Mouse (Mus musculus) kidney, postnatal 10 days (tissue): Measurements from ENCODE around the gene Stk39.

ENCODE experiments used
- DNase-seq: peaks from one replicate; pipeline ENCODE4 v3.0.0; 2021; ENCODE audit warnings: mixed read lengths

Stk39 gene

DNA sequence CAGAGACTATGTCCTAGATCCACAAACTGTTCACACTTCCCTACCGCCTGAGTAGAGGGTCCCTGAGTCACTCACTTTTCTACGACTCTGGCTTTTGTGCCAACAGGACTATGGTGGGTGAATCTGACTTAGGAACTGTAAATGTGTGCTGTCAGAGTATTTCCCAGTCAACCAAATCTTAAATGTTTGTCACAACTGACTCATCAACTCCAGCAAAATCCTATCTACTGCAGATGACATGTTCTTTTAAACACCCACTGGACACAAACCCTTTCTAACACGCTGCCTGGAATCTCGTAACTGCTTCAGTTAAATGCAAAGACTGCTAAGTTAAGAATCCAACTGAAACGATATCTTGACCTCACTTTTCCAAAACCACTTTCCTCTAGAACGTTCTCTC, 135.2 kb downstream of the Stk39 start:
- no peak for DNase-seq

DNA sequence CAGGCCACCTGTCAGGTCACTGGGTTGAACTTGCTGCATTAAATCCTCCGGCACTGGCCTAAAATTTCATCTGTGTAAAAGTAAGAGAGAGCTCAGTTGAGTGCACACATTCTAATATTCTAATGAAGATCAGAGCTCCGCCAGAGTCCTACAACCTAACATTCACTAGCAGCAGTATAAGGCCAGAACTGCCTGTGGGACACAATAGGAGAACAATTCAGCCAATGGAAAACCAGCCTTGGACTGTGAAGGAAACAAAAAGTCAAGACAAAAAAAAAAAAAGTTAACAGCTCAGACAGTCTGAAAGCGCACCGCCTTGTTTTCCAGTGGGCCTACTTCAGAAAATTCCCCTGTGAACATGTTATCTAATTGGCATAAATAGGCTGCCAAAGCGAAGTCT, 137.1 kb downstream of the Stk39 start:
- no peak for DNase-seq

DNA sequence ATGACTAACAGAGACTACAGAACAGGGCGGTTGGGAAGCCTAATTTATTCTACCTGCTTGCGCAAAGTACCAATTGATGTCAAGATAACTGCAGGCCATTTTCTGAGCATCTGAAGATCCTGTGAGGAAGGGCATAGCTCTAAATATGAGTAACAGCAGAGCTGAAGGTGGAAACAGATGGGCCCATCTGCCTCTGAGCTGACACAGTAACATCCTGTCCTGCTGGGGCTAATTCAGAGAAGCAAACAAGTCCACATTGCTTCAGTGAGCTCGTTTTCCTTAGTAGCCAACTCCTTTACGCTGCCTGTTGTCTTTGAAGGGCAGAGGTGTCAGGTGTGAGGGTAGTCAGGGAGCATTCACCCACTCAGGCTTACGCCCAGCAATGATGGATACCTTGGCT, 146.8 kb downstream of the Stk39 start:
- no peak for DNase-seq

DNA sequence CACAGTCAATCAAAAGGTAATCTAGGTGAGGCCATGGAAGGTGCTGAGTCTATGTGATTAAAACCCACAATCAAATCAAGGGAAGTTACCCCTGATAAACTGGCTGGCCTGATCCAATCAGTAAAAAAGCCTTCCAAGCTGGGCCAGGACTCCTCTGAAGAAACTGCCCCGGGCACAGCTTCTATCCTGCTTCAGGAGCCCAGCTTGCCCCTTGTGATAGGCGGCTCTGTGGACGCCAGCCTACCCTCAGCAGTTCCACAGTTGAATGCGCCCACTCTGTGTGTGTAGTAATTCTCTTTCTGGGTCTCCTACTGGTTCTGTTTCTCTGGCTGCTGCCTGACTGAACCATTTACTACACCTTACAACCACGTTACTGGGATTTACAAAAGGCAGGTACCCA, 150.8 kb downstream of the Stk39 start:
- DNase-seq: no peak

GRCm38 (mm10) chr2:68320670-68321069, 151.4 kb downstream of the Stk39 start:
- DNase-seq: peak; percentile 56

DNA sequence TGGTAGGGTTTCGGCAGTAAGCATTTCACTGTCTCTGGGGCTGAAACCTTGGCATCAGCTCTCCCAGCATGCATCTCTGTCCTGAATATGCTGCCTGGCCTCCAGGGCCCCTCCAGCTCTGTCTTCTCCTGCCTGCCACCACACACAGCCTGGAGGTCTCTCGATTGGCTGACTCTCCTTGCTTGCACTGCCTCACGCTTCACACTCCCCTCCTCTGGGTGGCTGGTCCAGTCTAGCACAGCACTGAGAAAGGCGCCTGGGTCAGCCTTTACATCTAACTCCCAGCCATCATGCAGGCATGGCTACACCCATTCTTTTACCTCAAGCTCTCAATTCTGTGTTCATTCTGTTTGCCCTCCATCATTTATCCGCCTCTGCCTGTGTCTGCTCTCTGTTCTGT, 153.6 kb downstream of the Stk39 start:
- no peak for DNase-seq

DNA sequence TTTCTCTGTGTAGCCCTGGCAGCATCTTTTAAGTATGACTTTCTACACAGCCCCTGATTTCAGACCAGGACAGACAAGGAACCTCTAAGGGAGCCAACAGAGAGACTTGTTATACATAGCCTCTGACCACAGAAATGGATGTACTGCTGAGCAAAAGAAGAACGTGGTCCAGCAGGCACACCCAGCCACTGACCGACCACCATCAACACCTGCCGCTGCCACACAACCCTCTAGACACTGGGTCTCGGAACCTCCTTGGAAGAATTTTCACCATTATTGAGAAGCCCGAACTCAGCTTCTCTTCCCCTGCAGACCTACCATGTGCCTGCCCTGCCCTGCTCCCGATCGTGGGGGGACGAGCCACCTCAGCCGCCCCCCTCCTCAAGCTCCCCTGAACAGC, 154.2 kb downstream of the Stk39 start:
- no peak for DNase-seq

GRCm38 (mm10) chr2:68317452-68317851, 154.6 kb downstream of the Stk39 start:
- peak; percentile 60 for DNase-seq

- peak; percentile 50 for DNase-seq
Measured at GRCm38 (mm10) chr2:68315258-68315657, 156.8 kb downstream of the Stk39 start.

DNA sequence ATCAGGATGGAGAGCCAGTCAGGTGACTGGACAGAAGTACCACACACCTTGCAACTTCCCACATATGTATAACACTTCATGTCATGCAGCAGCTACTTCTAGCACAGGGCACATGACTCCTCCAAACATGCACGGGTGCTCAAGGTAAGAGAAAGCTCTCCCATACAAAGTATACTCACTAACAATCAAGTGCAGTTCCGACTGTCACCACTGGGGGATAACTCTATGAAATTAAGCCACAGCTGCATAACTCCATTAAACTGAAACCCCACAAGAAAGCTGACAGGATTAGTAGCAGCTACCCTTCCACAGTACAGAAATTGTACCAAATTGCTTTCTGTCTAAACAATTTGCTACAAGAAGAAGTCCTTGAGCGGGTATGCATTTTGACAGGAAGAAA, 161.9 kb downstream of the Stk39 start:
- DNase-seq: peak; percentile 60

GRCm38 (mm10) chr2:68306519-68306918, 165.5 kb downstream of the Stk39 start:
- no peak for DNase-seq

DNA sequence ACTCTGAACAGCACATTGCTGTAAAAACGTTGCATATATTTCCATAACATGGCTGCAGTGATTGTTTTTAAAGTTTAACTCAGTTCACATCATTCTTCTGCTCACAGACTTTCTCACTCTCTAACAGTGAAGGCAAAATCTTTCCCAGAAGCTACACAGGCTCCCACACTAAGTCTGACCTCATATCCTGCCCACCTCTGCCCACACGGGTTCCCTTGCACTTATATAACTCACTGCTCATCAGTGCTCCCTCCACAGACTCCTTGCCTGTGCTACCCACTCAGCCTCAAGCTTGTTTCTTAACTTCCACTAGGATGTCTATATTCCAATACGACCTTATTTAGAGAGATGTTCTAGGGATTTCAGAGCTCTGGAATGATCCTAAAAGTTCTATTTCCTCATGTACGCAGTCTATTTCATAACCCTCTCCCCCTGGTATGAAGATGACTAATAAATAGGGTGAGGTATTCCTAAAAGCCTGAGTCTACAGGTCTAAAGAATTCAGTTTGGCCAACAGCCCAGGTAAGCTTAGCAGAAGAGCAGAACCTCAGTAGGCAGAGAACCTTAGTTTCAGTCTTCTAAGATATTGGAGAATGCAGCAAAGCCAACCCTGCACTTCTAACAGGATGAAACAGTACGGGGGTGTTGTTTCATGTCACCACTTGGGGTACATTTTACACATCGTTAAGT, 167.2 kb downstream of the Stk39 start:
- no peak for DNase-seq

- DNase-seq: no peak
Measured at GRCm38 (mm10) chr2:68301811-68302542, 170.1 kb downstream of the Stk39 start.

- no peak for DNase-seq
Measured at GRCm38 (mm10) chr2:68298356-68298755, 173.7 kb downstream of the Stk39 start.

DNA sequence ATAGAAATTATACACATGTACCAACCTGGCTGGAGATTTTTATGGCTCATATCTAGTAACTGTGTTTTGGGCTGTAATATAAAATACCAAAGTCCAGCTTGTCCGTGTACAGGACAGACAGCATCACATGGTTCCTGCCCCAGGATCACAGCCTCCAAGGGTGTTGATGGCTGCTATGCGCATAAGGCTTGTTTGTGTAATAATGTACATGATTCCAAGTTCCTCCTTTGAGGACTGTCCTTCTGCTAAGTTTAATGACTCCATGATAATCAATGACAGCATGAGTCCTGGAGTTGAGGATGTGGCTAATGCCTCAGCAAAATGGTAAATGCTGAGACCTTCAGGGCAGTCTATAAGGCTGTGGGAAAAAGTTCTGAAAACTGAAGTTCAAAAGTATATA, 174.1 kb downstream of the Stk39 start:
- DNase-seq: no peak

DNA sequence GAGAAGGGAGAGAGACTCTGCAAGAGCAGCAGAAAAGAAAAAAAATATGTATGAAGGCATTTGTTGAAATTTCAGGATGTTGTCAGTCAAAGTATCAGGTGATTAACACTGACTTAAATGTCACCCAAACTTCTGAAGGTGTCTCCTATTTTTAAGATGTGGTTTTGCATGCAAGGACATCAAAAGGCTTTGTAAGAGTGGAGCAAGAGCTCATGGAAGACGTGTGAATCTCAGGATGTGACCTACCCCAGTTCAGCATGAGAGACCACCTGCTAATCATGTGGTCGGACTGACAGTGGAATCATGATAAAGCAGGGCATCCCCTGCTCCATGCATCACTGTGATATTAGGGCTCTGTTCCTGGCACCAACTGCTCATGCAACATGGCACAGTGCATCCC, 175.3 kb downstream of the Stk39 start:
- DNase-seq: no peak

DNA sequence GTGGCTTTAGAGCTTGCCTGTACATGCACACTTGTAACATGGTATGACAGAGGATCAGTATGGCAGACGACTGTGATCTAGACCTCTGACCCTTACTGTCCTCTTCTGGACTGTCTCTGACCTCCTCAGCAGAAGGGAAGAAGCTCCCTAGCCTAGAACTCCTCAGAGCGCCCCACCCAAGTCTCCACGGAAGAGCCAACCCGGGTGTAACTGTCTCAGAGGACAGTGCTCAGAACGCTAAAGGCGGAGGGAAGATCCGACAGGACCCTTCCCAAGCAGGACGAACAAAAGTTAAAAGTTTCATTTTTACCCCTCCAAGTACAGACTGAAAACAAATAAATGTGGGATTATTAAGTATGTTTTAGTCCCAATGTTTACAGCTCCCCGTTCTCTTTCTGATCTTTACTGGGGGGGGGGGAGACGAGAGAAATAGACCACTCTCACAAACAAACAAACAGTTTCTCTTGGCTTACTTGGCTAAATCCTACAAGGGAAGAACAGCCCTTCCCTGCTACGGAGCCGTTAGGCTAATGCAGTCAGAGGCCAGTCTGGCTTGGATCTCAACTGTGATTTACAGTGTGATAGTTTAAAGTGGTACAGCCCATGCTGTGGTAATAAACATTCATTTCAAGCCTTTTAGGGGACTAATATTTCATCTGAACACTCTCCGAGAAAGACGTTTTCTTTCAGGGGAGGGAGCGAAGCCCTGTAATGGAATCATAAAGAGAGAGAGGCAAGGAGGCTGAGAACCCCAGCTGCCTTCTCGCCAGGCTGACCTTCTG, 179.3 kb downstream of the Stk39 start:
- peak; percentile 29 for DNase-seq

- no peak for DNase-seq
Measured at GRCm38 (mm10) chr2:68291895-68292294, 180.2 kb downstream of the Stk39 start.

DNA sequence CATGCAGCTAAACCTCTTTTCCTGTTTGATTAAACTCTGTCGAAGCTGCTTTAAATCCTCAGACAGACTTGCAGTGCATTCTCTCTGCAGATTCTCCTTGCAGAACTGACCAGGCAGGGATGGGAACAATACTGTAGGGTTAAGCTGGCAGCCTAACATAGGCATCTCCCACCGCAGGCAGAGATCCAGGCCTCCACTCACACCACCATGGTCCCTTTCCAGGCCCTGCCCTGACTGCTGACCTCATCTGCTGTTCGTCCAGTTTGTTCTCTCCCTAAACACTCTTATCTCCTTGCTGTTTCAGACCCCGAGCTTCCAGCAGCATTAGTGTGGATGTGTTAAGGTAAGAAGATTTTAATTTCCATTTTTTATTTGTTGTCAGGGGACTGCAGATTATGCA, 182.1 kb downstream of the Stk39 start:
- no peak for DNase-seq

GRCm38 (mm10) chr2:68289177-68289576, 182.9 kb downstream of the Stk39 start:
- no peak for DNase-seq

- DNase-seq: no peak
Measured at GRCm38 (mm10) chr2:68288106-68288505, 184.0 kb downstream of the Stk39 start.

GRCm38 (mm10) chr2:68284391-68284790, 187.7 kb downstream of the Stk39 start:
- no peak for DNase-seq

DNA sequence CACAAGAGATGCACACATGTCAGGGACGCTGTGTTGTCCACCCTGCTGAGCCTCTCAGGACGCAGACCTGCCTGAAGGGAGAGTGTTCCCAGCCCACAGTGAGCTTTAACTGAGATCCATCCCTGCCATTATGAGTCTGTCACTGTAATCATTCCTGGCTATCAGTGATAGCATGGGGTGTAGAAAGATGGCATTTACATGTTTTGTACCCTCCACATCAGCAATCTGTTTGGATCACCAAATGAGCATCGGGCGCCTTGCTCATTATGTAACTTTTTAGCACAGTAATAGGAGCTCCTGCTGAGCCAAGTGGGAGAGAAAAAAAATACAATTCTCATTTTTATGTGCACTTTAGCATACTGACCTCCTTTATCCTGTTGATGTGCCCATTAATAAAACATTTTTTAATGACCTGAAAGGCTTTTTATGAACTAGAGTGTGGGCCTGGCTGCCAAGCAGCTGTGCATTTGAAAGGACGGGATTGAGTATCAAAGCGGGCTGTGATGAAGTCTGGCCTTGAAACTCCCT, 189.0 kb downstream of the Stk39 start:
- DNase-seq: no peak

- no peak for DNase-seq
Measured at GRCm38 (mm10) chr2:68281575-68281974, 190.5 kb downstream of the Stk39 start.
